Mouse (Mus musculus) megakaryocyte, embryonic 14.5 days (primary cell): ENCODE measurements around the gene Plac8.

Experiments
- FLI1 ChIP-seq: IDR thresholded peaks from 2 replicates; pipeline ENCODE4 v1.6.1; 2012; ENCODE audit warnings: low read length, inconsistent platforms, mixed read lengths
- GATA1 ChIP-seq: IDR thresholded peaks from 3 replicates; pipeline ENCODE4 v1.6.1; 2012; ENCODE audit warnings: mixed read lengths, low read length, inconsistent platforms, borderline replicate concordance

GRCm38 (mm10) chr5:100558783-100559182 is 13.3 kb downstream of the Plac8 start:
- no peak for TF ChIP-seq GATA1
- TF ChIP-seq FLI1: no peak
